Mouse (Mus musculus): ENCODE measurements around the gene Adamts8. TPM values are rescaled to one million over a fixed set of nuclear protein-coding genes. Genes with fewer than 3 reads are reported as not detected.

Adamts8 gene
- polyA plus RNA-seq, 1 experiment from 2014 or later, result 1.1 TPM

GRCm38 (mm10) chr9:31000641-31001040, 58.3 kb downstream of the Adamts8 start:
- Histone ChIP-seq H3K27me3 (no peaks in the 10 kb centered on the region), H3K9ac (replicated peaks) (no peak overlapping the region), H3K36me3 (no peaks in the 10 kb centered on the region), H3K27ac (replicated peaks) (no peak overlapping the region), H3K4me2 (replicated peaks) (no peak overlapping the region), H3K4me1 (no peaks in the 10 kb centered on the region), H3K9me3 (no peaks in the 10 kb centered on the region), H3K4me3 (no peak overlapping the region)
- no peak for ATAC-seq (ENCODE audit: low FRiP score, low read depth)
- WGBS, result 79% methylated on average over 10 of the region's 10 CpGs

GRCm38 (mm10) chr9:31002528-31002927, 60.2 kb downstream of the Adamts8 start:
- Histone ChIP-seq H3K9ac (replicated peaks) (no peak overlapping the region), H3K4me1 (no peaks in the 10 kb centered on the region), H3K4me2 (replicated peaks) (no peak overlapping the region), H3K9me3 (no peaks in the 10 kb centered on the region), H3K27me3 (no peaks in the 10 kb centered on the region), H3K36me3 (no peaks in the 10 kb centered on the region), H3K27ac (replicated peaks) (no peak overlapping the region), H3K4me3 (no peak overlapping the region)
- ATAC-seq (ENCODE audit: low FRiP score, low read depth), result no peak
- WGBS, result 89% methylated on average over 4 of the region's 4 CpGs

- no peak overlapping the region for H3K27ac ChIP-seq (replicated peaks)
- H3K9me3 ChIP-seq, result no peaks in the 10 kb centered on the region
- H3K4me1 ChIP-seq, result no peaks in the 10 kb centered on the region
- H3K36me3 ChIP-seq, result no peaks in the 10 kb centered on the region
- 92% methylated on average over 2 of the region's 2 CpGs for WGBS
- no peak overlapping the region for H3K9ac ChIP-seq (replicated peaks)
- no peaks in the 10 kb centered on the region for H3K27me3 ChIP-seq
- H3K4me2 ChIP-seq (replicated peaks), result no peak overlapping the region
- no peak for ATAC-seq (ENCODE audit: low FRiP score, low read depth)
- no peak overlapping the region for H3K4me3 ChIP-seq
These were observed 67.0 kb downstream of the Adamts8 start for GRCm38 (mm10) chr9:31009334-31009733.

- Histone ChIP-seq H3K9me3 (no peaks in the 10 kb centered on the region), H3K4me1 (no peaks in the 10 kb centered on the region), H3K27ac (replicated peaks) (no peak overlapping the region), H3K27me3 (no peaks in the 10 kb centered on the region), H3K36me3 (no peaks in the 10 kb centered on the region), H3K4me3 (no peak overlapping the region), H3K4me2 (replicated peaks) (no peak overlapping the region), H3K9ac (replicated peaks) (no peak overlapping the region)
- WGBS, result 82% methylated on average over 3 of the region's 3 CpGs
- ATAC-seq (ENCODE audit: low FRiP score, low read depth), result no peak
These were observed 67.7 kb downstream of the Adamts8 start for GRCm38 (mm10) chr9:31010040-31010439.

GRCm38 (mm10) chr9:31010749-31011148, 68.4 kb downstream of the Adamts8 start:
- no peaks in the 10 kb centered on the region for H3K36me3 ChIP-seq
- no peaks in the 10 kb centered on the region for H3K27me3 ChIP-seq
- no peak overlapping the region for H3K27ac ChIP-seq (replicated peaks)
- no peak overlapping the region for H3K9ac ChIP-seq (replicated peaks)
- H3K4me3 ChIP-seq, result no peak overlapping the region
- H3K4me2 ChIP-seq (replicated peaks), result no peak overlapping the region
- H3K9me3 ChIP-seq, result no peaks in the 10 kb centered on the region
- no peak for ATAC-seq (ENCODE audit: low FRiP score, low read depth)
- WGBS, result 85% methylated on average over 3 of the region's 3 CpGs
- no peaks in the 10 kb centered on the region for H3K4me1 ChIP-seq

GRCm38 (mm10) chr9:31011533-31011932, 69.2 kb downstream of the Adamts8 start:
- no peak overlapping the region for H3K9ac ChIP-seq (replicated peaks)
- WGBS, result 50% methylated on average over 1 of the region's 1 CpGs
- no peaks in the 10 kb centered on the region for H3K4me1 ChIP-seq
- no peak overlapping the region for H3K27ac ChIP-seq (replicated peaks)
- H3K9me3 ChIP-seq, result no peaks in the 10 kb centered on the region
- no peak overlapping the region for H3K4me3 ChIP-seq
- no peak for ATAC-seq (ENCODE audit: low FRiP score, low read depth)
- H3K36me3 ChIP-seq, result no peaks in the 10 kb centered on the region
- H3K27me3 ChIP-seq, result no peaks in the 10 kb centered on the region
- no peak overlapping the region for H3K4me2 ChIP-seq (replicated peaks)

- H3K27me3 ChIP-seq, result no peaks in the 10 kb centered on the region
- WGBS, result 82% methylated on average over 4 of the region's 4 CpGs
- no peaks in the 10 kb centered on the region for H3K36me3 ChIP-seq
- no peaks in the 10 kb centered on the region for H3K4me1 ChIP-seq
- no peak overlapping the region for H3K4me2 ChIP-seq (replicated peaks)
- H3K9ac ChIP-seq (replicated peaks), result no peak overlapping the region
- no peak for ATAC-seq (ENCODE audit: low FRiP score, low read depth)
- no peak overlapping the region for H3K27ac ChIP-seq (replicated peaks)
- no peak overlapping the region for H3K4me3 ChIP-seq
- no peaks in the 10 kb centered on the region for H3K9me3 ChIP-seq
These were observed 70.3 kb downstream of the Adamts8 start for GRCm38 (mm10) chr9:31012674-31013073.

- no peaks in the 10 kb centered on the region for H3K27me3 ChIP-seq
- WGBS, result 88% methylated on average over 4 of the region's 4 CpGs
- H3K4me2 ChIP-seq (replicated peaks), result no peak overlapping the region
- H3K4me3 ChIP-seq, result no peak overlapping the region
- no peaks in the 10 kb centered on the region for H3K9me3 ChIP-seq
- no peak overlapping the region for H3K27ac ChIP-seq (replicated peaks)
- no peak for ATAC-seq (ENCODE audit: low FRiP score, low read depth)
- H3K36me3 ChIP-seq, result no peaks in the 10 kb centered on the region
- no peaks in the 10 kb centered on the region for H3K4me1 ChIP-seq
- H3K9ac ChIP-seq (replicated peaks), result no peak overlapping the region
These were observed 71.1 kb downstream of the Adamts8 start for GRCm38 (mm10) chr9:31013415-31013814.

Other genes with a start within 250 kb of the Adamts8 start
- 8.8 and 9.2 TPM in 2 replicates for gene Adamts15, start 20.1 kb upstream of the Adamts8 start, polyA plus RNA-seq (2016; fragmentation: Nextera tagmentation; extraction: Ambion mirVana)
- gene Zbtb44, start 88.1 kb downstream of the Adamts8 start, polyA plus RNA-seq (2016; fragmentation: Nextera tagmentation; extraction: Ambion mirVana), result 7.1 and 7.6 TPM in 2 replicates
- 0.35 and 1.0 TPM in 2 replicates for gene St14, start 189.3 kb downstream of the Adamts8 start, polyA plus RNA-seq (2016; fragmentation: Nextera tagmentation; extraction: Ambion mirVana)

Data from midbrain, embryonic 12.5 days (tissue).